8 mouse cellular contexts compared by ENCODE assay signal in genomic region chr11:51805221-51805981, GRCm38 (mm10). TPM values are rescaled to one million over a fixed set of nuclear protein-coding genes. Genes with fewer than 3 reads are reported as not detected.
DNase-seq lines count a peak whose midpoint lies in the region; ATAC-seq lines count a peak whose summit lies in the region.

No protein-coding gene starts in this region.

- peak overlapping the region; percentile 54 for H3K9ac ChIP-seq in hindbrain, embryonic 14.5 days

- no peaks in the 10 kb centered on the region for H3K9me3 ChIP-seq in hindbrain, embryonic 14.5 days (ENCODE audit: control insufficient read depth, low read length)

- H3K4me1 ChIP-seq in hindbrain, embryonic 14.5 days (replicated peaks; ENCODE audit: control insufficient read depth, insufficient read depth, low read length), result no peaks in the 10 kb centered on the region

- peak; percentile 79 for ATAC-seq in hindbrain, embryonic 14.5 days (ENCODE audit: low FRiP score)

- no peaks in the 10 kb centered on the region for H3K36me3 ChIP-seq in hindbrain, embryonic 14.5 days (replicated peaks; ENCODE audit: control insufficient read depth, insufficient read depth)

- WGBS in hindbrain, embryonic 14.5 days, result 21% methylated on average over 17 of the region's 17 CpGs

- no peaks in the 10 kb centered on the region for H3K27me3 ChIP-seq in hindbrain, embryonic 14.5 days (ENCODE audit: control insufficient read depth, insufficient read depth, low read length)

- peak overlapping the region; percentile 36 for H3K4me3 ChIP-seq in hindbrain, embryonic 14.5 days (replicated peaks; ENCODE audit: low read length)

- peak overlapping the region; percentile 64 for H3K4me2 ChIP-seq in hindbrain, embryonic 14.5 days (replicated peaks)

- peak; percentile 91 for DNase-seq in R1 (ENCODE audit: low read depth, low spot score)
- DNase-seq in cerebellum, postnatal 10 days, result peak; percentile 83 to 85
- DNase-seq in frontal cortex, adult 2 months (ENCODE audit: extremely low spot score in 1 of 2, low spot score in 1 of 2), result peak; percentile 77 to 84
- DNase-seq in hindbrain, embryonic 14.5 days (ENCODE audit: low spot score), result peak; percentile 81
- DNase-seq in left cerebral cortex, adult 11 months (ENCODE audit: low spot score), result peak; percentile 58
- DNase-seq in lung, postnatal 25 days (ENCODE audit: low spot score), result peak; percentile 94
- DNase-seq in ovary, postnatal 36 days (ENCODE audit: low spot score), result peak; percentile 39
- DNase-seq in thymus, postnatal 14 days, result peak; percentile 87

- H3K27ac ChIP-seq in hindbrain, embryonic 14.5 days, result no peak overlapping the region; the same call in 1 of the 2 replicates

RNA-seq across cellular contexts. Expression of gene Sar1b, which starts 41.9 kb away (rescaled TPM):
- polyA plus RNA-seq in frontal cortex, adult 2 months (2012; rRNA removed), result 102 and 106 TPM in 2 replicates
- 225 TPM in 2 replicates for polyA plus RNA-seq in hindbrain, embryonic 14.5 days (2014; fragmentation: Nextera tagmentation; extraction: Ambion mirVana)

RNA-seq across cellular contexts. Expression of gene Sec24a, which starts 42.0 kb away (rescaled TPM):
- 9.4 and 10.9 TPM in 2 replicates for polyA plus RNA-seq in frontal cortex, adult 2 months (2012; rRNA removed)
- polyA plus RNA-seq in hindbrain, embryonic 14.5 days (2014; fragmentation: Nextera tagmentation; extraction: Ambion mirVana), result 17.4 and 17.7 TPM in 2 replicates

RNA-seq across cellular contexts. Expression of gene Jade2, which starts 52.1 kb away (rescaled TPM):
- polyA plus RNA-seq in frontal cortex, adult 2 months (2012; rRNA removed), result 18.3 and 20.0 TPM in 2 replicates
- polyA plus RNA-seq in hindbrain, embryonic 14.5 days (2014; fragmentation: Nextera tagmentation; extraction: Ambion mirVana), result 0.39 and 0.56 TPM in 2 replicates

Comparison
In these comparisons a context has a peak if more than half of its experiments do, and no peak if none do; other contexts are left out.
1. DNase-seq: peak in every context shown above with its lines; median percentile 94 in lung, postnatal 25 days; 91 in R1; 87 in thymus, postnatal 14 days; 84 in cerebellum, postnatal 10 days; 81 in hindbrain, embryonic 14.5 days; 80 in frontal cortex, adult 2 months; 58 in left cerebral cortex, adult 11 months; 39 in ovary, postnatal 36 days.
2. RNA of gene Jade2, which starts 52.1 kb away (polyA plus RNA-seq): 18.3 to 20.0 TPM in frontal cortex, adult 2 months; 0.39 to 0.56 TPM in hindbrain, embryonic 14.5 days; every median in the first group is over 10 times any median in the second.